Mouse (Mus musculus): ENCODE measurements around the gene Dnal1. TPM values are rescaled to one million over a fixed set of nuclear protein-coding genes. Genes with fewer than 3 reads are reported as not detected.

Gene Dnal1
- polyA plus RNA-seq, 1 experiment from 2014 or later = 6.8 TPM

DNA sequence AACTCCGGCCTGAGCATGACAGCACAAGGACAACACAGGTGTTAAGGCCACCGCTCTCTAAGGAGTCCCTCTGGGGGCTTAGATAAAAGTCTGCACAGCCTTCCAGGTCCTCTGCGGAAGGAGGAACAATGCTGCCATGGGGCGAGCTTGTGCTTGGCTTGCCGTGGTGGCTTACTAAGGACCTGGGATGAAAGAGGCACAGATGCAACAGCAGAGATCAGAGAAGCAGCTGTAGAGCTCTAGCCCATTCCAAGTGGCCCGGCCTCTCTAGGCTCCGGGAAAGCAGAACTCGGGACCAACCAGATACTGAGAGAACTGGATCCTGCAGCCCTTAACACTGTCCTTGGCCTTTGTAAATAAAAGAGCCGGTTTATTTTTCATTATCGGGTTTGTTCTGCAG is 37.7 kb downstream of the Dnal1 start:
- H3K9me3 ChIP-seq (ENCODE audit: control insufficient read depth, low read length) = no peaks in the 10 kb centered on the region
- 91% methylated on average over 10 of the region's 10 CpGs for WGBS
- H3K4me1 ChIP-seq (replicated peaks; ENCODE audit: control insufficient read depth, insufficient read depth, low read length) = peaks cover 6% of the 10 kb centered on the region; the same call in 1 of the 2 replicates
- H3K36me3 ChIP-seq (ENCODE audit: control insufficient read depth, insufficient read depth, low read length) = no peaks in the 10 kb centered on the region; the same call in 1 of the 2 replicates
- DNase-seq (ENCODE audit: low spot score) = no peak
- no peaks in the 10 kb centered on the region for H3K27me3 ChIP-seq (ENCODE audit: control insufficient read depth, insufficient read depth, low read length)
- H3K4me2 ChIP-seq (ENCODE audit: low read depth, low read length, severe bottlenecking) = no peak overlapping the region
- no peak overlapping the region for H3K9ac ChIP-seq (ENCODE audit: low read length)
- no peak overlapping the region for H3K4me3 ChIP-seq (ENCODE audit: low read depth, low read length)
- no peak for ATAC-seq (replicated peaks; ENCODE audit: low FRiP score)
- no peak overlapping the region for H3K27ac ChIP-seq (ENCODE audit: low read depth, low read length)

DNA sequence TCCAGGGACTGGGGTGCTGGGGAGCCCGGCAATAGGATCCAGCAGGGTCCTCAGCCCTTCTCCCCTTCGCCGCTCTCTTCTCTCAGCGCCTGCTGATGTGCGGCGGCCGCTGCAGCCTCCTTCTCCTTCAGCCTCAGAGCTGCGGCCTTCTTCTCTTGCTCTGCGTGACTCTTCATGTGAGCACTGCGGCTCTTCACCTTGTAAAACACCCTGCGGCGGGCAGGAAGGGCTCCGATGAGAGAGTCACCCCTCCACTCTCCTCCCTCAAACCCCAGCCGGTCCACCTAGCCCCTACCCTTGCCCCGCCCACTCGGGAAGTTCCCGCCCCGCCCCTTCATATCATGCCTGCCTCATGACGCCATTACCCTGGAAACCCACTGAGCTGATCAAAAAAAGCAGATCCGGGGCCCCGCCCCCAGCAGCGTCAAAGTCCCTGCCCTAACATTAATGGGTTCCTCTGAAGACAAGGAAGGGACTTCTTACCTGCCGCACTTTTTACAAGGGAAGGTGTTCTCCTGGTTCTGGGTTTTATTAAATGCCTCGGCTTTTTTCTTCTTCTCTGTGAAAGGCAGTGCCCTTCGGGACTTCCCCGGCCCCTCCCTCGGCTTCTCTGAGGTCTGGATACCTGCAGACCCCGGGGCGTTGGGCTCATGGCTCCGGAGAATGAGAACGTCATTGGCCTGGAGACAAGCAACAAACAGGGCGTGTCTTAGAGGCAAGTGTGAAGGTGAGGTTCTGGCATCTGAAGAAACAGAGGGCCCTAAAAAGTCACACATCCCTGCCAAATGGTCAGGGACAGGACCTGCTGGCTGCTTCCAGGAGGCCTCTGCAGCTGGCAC is 38.4 kb downstream of the Dnal1 start:
- DNase-seq (ENCODE audit: low spot score) = peak; percentile 65
- Histone ChIP-seq H3K4me3 (ENCODE audit: low read depth, low read length) (no peak overlapping the region), H3K9ac (ENCODE audit: low read length) (no peak overlapping the region), H3K4me1 (replicated peaks; ENCODE audit: control insufficient read depth, insufficient read depth, low read length) (peaks cover 6% of the 10 kb centered on the region; the same call in 1 of the 2 replicates), H3K4me2 (ENCODE audit: low read depth, low read length, severe bottlenecking) (no peak overlapping the region), H3K36me3 (ENCODE audit: control insufficient read depth, insufficient read depth, low read length) (no peaks in the 10 kb centered on the region; the same call in 1 of the 2 replicates), H3K9me3 (ENCODE audit: control insufficient read depth, low read length) (no peaks in the 10 kb centered on the region), H3K27me3 (ENCODE audit: control insufficient read depth, insufficient read depth, low read length) (no peaks in the 10 kb centered on the region), H3K27ac (ENCODE audit: low read depth, low read length) (no peak overlapping the region)
- no peak for ATAC-seq (replicated peaks; ENCODE audit: low FRiP score)
- WGBS = 81% methylated on average over 32 of the region's 32 CpGs

DNA sequence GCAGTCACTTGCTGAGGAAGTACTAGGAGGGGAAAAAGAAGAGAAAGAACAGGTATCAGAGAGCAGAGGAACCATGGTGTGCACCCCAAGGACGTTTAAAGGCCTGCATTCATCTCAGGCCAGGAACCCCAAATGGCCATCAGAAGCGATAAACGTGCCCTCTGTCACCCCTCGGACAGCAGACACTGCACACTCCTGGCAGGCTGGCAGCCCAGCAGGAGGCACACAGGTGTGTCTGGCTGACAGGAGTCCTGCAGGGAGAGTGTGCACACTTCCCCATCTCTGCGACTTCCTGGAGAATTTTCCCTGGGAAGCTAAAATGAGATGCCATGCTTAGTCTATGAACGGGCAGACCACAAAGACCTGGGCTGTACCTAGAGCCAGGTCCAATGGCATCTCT is 39.2 kb downstream of the Dnal1 start:
- Histone ChIP-seq H3K9ac (ENCODE audit: low read length) (no peak overlapping the region), H3K4me2 (ENCODE audit: low read depth, low read length, severe bottlenecking) (no peak overlapping the region), H3K27me3 (ENCODE audit: control insufficient read depth, insufficient read depth, low read length) (no peaks in the 10 kb centered on the region), H3K9me3 (ENCODE audit: control insufficient read depth, low read length) (no peaks in the 10 kb centered on the region), H3K27ac (ENCODE audit: low read depth, low read length) (no peak overlapping the region), H3K4me1 (replicated peaks; ENCODE audit: control insufficient read depth, insufficient read depth, low read length) (peaks cover 5% of the 10 kb centered on the region; the same call in 1 of the 2 replicates), H3K36me3 (ENCODE audit: control insufficient read depth, insufficient read depth, low read length) (no peaks in the 10 kb centered on the region; the same call in 1 of the 2 replicates), H3K4me3 (ENCODE audit: low read depth, low read length) (no peak overlapping the region)
- DNase-seq (ENCODE audit: low spot score) = no peak
- 85% methylated on average over 6 of the region's 6 CpGs for WGBS
- ATAC-seq (replicated peaks; ENCODE audit: low FRiP score) = no peak

DNA sequence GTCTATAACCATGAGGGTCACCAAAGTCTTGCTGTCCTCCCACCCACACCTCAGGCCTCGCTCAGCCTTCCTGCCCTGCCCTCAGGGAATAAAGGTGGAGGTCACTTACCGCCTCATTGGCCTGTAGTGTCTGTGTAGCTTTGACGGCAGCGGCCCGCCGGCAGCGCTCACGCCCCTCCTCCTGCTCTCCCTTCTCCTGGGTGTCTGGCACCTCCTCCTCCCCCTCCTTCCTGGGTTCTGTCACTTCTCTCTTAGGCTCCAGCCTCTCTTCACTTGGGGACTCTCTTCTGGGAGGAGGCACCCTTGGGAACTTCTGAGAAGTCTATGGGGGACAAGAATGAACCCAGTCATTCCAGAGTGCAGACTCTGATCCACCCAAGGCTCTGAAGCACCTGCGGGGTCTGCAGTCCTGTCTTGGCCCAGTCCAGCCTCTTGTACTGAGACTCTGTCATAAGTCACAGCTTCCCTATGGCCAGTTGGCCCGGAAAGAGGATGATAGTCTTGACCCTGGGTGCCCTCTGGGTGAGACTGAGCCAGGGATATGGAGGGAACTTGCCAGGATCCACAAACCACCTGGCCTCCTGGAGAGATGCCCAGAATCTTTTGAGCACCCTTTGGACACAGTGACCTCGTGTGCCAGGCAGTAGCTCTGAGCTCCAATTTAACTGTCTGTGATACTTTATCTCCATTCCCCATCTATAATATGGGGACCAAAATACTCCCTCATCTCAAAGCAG is 40.8 kb downstream of the Dnal1 start:
- DNase-seq (ENCODE audit: low spot score) = no peak
- H3K9me3 ChIP-seq (ENCODE audit: control insufficient read depth, low read length) = no peaks in the 10 kb centered on the region
- WGBS = 83% methylated on average over 11 of the region's 11 CpGs

DNA sequence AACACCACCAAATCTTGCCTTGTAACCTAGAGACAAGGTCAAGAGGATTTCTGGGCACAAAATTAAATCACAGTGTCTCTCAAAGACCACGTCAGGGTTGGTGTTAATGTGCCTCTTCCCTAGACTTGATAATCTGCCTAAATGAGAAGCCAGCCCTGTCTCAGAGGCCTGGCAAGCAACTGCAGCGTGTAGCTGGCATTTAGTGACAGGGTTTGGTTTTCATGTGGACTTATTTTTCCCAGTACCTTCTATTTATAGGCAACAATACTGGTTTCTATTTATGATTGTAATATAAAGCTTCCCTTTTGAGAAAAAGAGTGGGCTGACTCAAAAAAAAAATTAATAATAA is 41.3 kb downstream of the Dnal1 start:
- no peak overlapping the region for H3K4me2 ChIP-seq (ENCODE audit: low read depth, low read length, severe bottlenecking)
- ATAC-seq (replicated peaks; ENCODE audit: low FRiP score) = no peak
- H3K27ac ChIP-seq (ENCODE audit: low read depth, low read length) = no peak overlapping the region
- H3K9me3 ChIP-seq (ENCODE audit: control insufficient read depth, low read length) = no peaks in the 10 kb centered on the region
- H3K36me3 ChIP-seq (ENCODE audit: control insufficient read depth, insufficient read depth, low read length) = no peaks in the 10 kb centered on the region; the same call in 1 of the 2 replicates
- no peak overlapping the region for H3K4me3 ChIP-seq (ENCODE audit: low read depth, low read length)
- no peak overlapping the region for H3K9ac ChIP-seq (ENCODE audit: low read length)
- H3K27me3 ChIP-seq (ENCODE audit: control insufficient read depth, insufficient read depth, low read length) = no peaks in the 10 kb centered on the region
- DNase-seq (ENCODE audit: low spot score) = no peak
- WGBS = 87% methylated on average over 2 of the region's 2 CpGs
- H3K4me1 ChIP-seq (replicated peaks; ENCODE audit: control insufficient read depth, insufficient read depth, low read length) = 0 out of 2 replicates have a peak, but pooled peaks cover 2% of the 10 kb centered on the region

More for the DNA sequence above, 40.8 kb downstream of the Dnal1 start:
- no peak overlapping the region for H3K9ac ChIP-seq (ENCODE audit: low read length)
- no peak overlapping the region for H3K4me3 ChIP-seq (ENCODE audit: low read depth, low read length)
- H3K27me3 ChIP-seq (ENCODE audit: control insufficient read depth, insufficient read depth, low read length) = no peaks in the 10 kb centered on the region
- no peaks in the 10 kb centered on the region; the same call in 1 of the 2 replicates for H3K36me3 ChIP-seq (ENCODE audit: control insufficient read depth, insufficient read depth, low read length)
- ATAC-seq (replicated peaks; ENCODE audit: low FRiP score) = no peak
- no peak overlapping the region for H3K4me2 ChIP-seq (ENCODE audit: low read depth, low read length, severe bottlenecking)
- H3K27ac ChIP-seq (ENCODE audit: low read depth, low read length) = no peak overlapping the region
- 0 out of 2 replicates have a peak, but pooled peaks cover 2% of the 10 kb centered on the region for H3K4me1 ChIP-seq (replicated peaks; ENCODE audit: control insufficient read depth, insufficient read depth, low read length)

DNA sequence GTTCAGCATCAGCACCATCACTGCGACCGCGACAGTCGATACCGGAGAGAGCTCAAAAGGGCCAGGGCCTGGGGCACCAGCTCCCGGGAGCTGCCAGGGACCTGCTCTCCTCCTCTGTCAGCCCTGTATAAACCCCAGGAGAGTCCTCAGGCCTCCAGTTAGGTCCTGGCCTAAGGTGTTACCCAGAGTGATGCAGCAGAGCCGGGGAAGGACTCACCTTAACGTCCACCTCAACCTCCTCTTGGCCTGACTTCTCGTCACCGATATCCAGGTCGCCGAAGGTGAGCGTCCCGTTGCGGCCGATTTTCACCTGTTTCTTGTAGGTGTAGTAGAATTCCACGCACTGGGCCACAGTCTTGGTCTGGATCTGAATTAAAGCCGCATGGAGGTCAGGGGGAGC is 42.0 kb downstream of the Dnal1 start:
- Histone ChIP-seq H3K4me3 (ENCODE audit: low read depth, low read length) (no peak overlapping the region), H3K27me3 (ENCODE audit: control insufficient read depth, insufficient read depth, low read length) (no peaks in the 10 kb centered on the region), H3K9me3 (ENCODE audit: control insufficient read depth, low read length) (no peaks in the 10 kb centered on the region), H3K4me2 (ENCODE audit: low read depth, low read length, severe bottlenecking) (no peak overlapping the region), H3K9ac (ENCODE audit: low read length) (no peak overlapping the region), H3K36me3 (ENCODE audit: control insufficient read depth, insufficient read depth, low read length) (no peaks in the 10 kb centered on the region; the same call in 1 of the 2 replicates), H3K27ac (ENCODE audit: low read depth, low read length) (no peak overlapping the region), H3K4me1 (replicated peaks; ENCODE audit: control insufficient read depth, insufficient read depth, low read length) (0 out of 2 replicates have a peak, but pooled peaks cover 2% of the 10 kb centered on the region)
- WGBS = 94% methylated on average over 18 of the region's 18 CpGs
- ATAC-seq (replicated peaks; ENCODE audit: low FRiP score) = no peak
- DNase-seq (ENCODE audit: low spot score) = peak; percentile 37

DNA sequence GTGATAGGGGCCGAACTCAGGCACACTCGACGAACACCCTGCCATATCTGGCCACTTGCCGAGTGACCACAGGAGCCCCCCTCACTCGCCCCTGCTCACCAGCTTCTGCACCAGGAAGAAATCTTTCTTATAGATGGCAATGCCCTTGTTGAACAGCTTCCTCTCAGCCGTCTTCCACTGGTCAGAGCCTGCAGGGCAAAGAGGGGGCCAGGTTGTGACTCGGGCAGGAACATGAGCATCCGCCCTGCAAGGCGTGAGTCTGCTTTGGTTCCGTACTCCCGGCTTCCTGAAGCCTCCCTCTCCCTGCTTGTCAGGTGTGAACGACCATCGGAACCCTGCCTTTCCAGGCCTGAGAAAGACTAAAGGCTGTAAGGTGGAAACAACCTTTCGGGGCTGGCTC is 44.0 kb downstream of the Dnal1 start:
- H3K36me3 ChIP-seq (ENCODE audit: control insufficient read depth, insufficient read depth, low read length) = no peaks in the 10 kb centered on the region; the same call in 1 of the 2 replicates
- WGBS = 92% methylated on average over 14 of the region's 14 CpGs

DNA sequence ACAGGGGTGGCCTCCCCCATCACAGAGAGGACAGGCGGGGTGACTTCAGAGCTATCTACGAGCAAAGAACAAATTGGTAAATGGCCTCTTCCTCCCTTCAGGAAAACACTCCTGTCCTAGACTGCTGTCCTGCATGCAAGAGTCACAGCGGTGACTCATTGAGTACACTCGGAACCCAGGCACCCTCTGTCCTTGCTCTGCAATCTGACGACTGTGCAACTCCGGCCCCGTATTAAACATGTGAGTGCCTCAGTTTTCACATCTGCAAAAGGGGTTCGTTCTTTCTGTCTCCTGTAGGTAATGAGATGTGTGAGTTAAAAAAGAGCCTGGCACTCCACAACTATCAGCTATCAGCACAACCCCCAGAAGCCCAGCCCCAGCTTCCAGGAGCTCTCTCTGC is 46.3 kb downstream of the Dnal1 start:
- Histone ChIP-seq H3K36me3 (ENCODE audit: control insufficient read depth, insufficient read depth, low read length) (no peaks in the 10 kb centered on the region; the same call in 1 of the 2 replicates), H3K4me1 (replicated peaks; ENCODE audit: control insufficient read depth, insufficient read depth, low read length) (no peaks in the 10 kb centered on the region)
- ATAC-seq (replicated peaks; ENCODE audit: low FRiP score) = no peak

More for the DNA sequence above, 44.0 kb downstream of the Dnal1 start:
- Histone ChIP-seq H3K4me3 (ENCODE audit: low read depth, low read length) (no peak overlapping the region), H3K27me3 (ENCODE audit: control insufficient read depth, insufficient read depth, low read length) (no peaks in the 10 kb centered on the region), H3K4me1 (replicated peaks; ENCODE audit: control insufficient read depth, insufficient read depth, low read length) (no peaks in the 10 kb centered on the region), H3K27ac (ENCODE audit: low read depth, low read length) (no peak overlapping the region), H3K4me2 (ENCODE audit: low read depth, low read length, severe bottlenecking) (no peak overlapping the region), H3K9ac (ENCODE audit: low read length) (no peak overlapping the region), H3K9me3 (ENCODE audit: control insufficient read depth, low read length) (no peaks in the 10 kb centered on the region)
- ATAC-seq (replicated peaks; ENCODE audit: low FRiP score) = no peak
- no peak for DNase-seq (ENCODE audit: low spot score)

More for the DNA sequence above, 46.3 kb downstream of the Dnal1 start:
- no peak overlapping the region for H3K9ac ChIP-seq (ENCODE audit: low read length)
- H3K4me2 ChIP-seq (ENCODE audit: low read depth, low read length, severe bottlenecking) = no peak overlapping the region
- H3K27ac ChIP-seq (ENCODE audit: low read depth, low read length) = no peak overlapping the region
- no peaks in the 10 kb centered on the region for H3K9me3 ChIP-seq (ENCODE audit: control insufficient read depth, low read length)
- DNase-seq (ENCODE audit: low spot score) = no peak
- no peak overlapping the region for H3K4me3 ChIP-seq (ENCODE audit: low read depth, low read length)
- 94% methylated on average over 8 of the region's 8 CpGs for WGBS
- H3K27me3 ChIP-seq (ENCODE audit: control insufficient read depth, insufficient read depth, low read length) = no peaks in the 10 kb centered on the region
